In genomic region chr4:40844811-40845751, GRCm38 (mm10) we compare ENCODE assay signal across 8 mouse cellular contexts. TPM values are rescaled to one million over a fixed set of nuclear protein-coding genes. Genes with fewer than 3 reads are reported as not detected.
DNase-seq lines count a peak whose midpoint lies in the region; ATAC-seq and TF ChIP-seq lines count a peak whose summit lies in the region.

No protein-coding gene starts in this region.

- H3K36me3 ChIP-seq in intestine, embryonic 16.5 days (ENCODE audit: control insufficient read depth, insufficient read depth, low read length) = no peaks in the 10 kb centered on the region
- H3K36me3 ChIP-seq in stomach, postnatal 0 days (ENCODE audit: control insufficient read depth, insufficient read depth, low read length) = no peaks in the 10 kb centered on the region

- H3K9ac ChIP-seq in intestine, embryonic 16.5 days (ENCODE audit: low read depth, low read length) = no peak overlapping the region
- H3K9ac ChIP-seq in stomach, postnatal 0 days (ENCODE audit: low read length) = no peak overlapping the region

- DNase-seq in adrenal gland, adult (ENCODE audit: inconsistent age in 2 of 2, low spot score in 1 of 2) = peak; percentile 72 to 92
- DNase-seq in adrenal gland, postnatal 4 days (ENCODE audit: low spot score in 2 of 2) = no peak
- peak; percentile 72 for DNase-seq in T-cell, adult 2 months (ENCODE audit: low spot score)
- DNase-seq in gastrocnemius, adult 8-10 months (ENCODE audit: low spot score in 2 of 2) = peak; percentile 40 to 55
- peak; percentile 80 to 91 for DNase-seq in lung, adult 18-20 months
- DNase-seq in stomach, postnatal 0 days (ENCODE audit: low spot score) = peak; percentile 61
- no peak for DNase-seq in cerebellum, adult 18-20 months

- peak overlapping the region; percentile 91 for H3K27ac ChIP-seq in intestine, embryonic 16.5 days (ENCODE audit: low read length)
- H3K27ac ChIP-seq in stomach, postnatal 0 days (replicated peaks) = peak overlapping the region; percentile 89

- no peaks in the 10 kb centered on the region for H3K9me3 ChIP-seq in intestine, embryonic 16.5 days (ENCODE audit: control insufficient read depth, low read length)
- no peaks in the 10 kb centered on the region for H3K9me3 ChIP-seq in stomach, postnatal 0 days (ENCODE audit: control insufficient read depth, low read length)

- no peak overlapping the region for H3K4me2 ChIP-seq in intestine, embryonic 16.5 days (ENCODE audit: low read depth, low read length)
- no peak overlapping the region; the same call in 1 of the 2 replicates for H3K4me2 ChIP-seq in stomach, postnatal 0 days (replicated peaks; ENCODE audit: low read depth)

- ATAC-seq in intestine, embryonic 16.5 days = peak; percentile 33
- ATAC-seq in stomach, postnatal 0 days (ENCODE audit: low FRiP score, low TSS enrichment) = peak; percentile 49; the same call in 1 of the 2 replicates

- H3K4me1 ChIP-seq in intestine, embryonic 16.5 days (ENCODE audit: control insufficient read depth, insufficient read depth, low read length) = peaks cover 46% of the 10 kb centered on the region
- H3K4me1 ChIP-seq in stomach, postnatal 0 days (replicated peaks; ENCODE audit: control insufficient read depth, insufficient read depth) = peaks cover 22% of the 10 kb centered on the region

- 0 out of 2 replicates have a peak, but pooled peaks cover 3% of the 10 kb centered on the region for H3K27me3 ChIP-seq in intestine, embryonic 16.5 days (replicated peaks; ENCODE audit: control insufficient read depth, insufficient read depth, low read length)
- H3K27me3 ChIP-seq in stomach, postnatal 0 days (ENCODE audit: control insufficient read depth, insufficient read depth, low read length) = no peaks in the 10 kb centered on the region

- TF ChIP-seq CTCF in stomach, postnatal 0 days (IDR thresholded peaks at IDR 0.05; ENCODE audit: low read depth) = no peak

- no peak overlapping the region for H3K4me3 ChIP-seq in intestine, embryonic 16.5 days (ENCODE audit: low read length)
- H3K4me3 ChIP-seq in stomach, postnatal 0 days (ENCODE audit: low read depth, low read length) = no peak overlapping the region

- WGBS in intestine, embryonic 16.5 days = 43% methylated on average over 12 of the region's 12 CpGs
- WGBS in stomach, postnatal 0 days = 15% methylated on average over 12 of the region's 12 CpGs

- peak; percentile 68 for TF ChIP-seq EP300 in stomach, postnatal 0 days (optimal IDR thresholded peaks at IDR 0.05)

RNA-seq across cellular contexts. Expression of gene B4galt1, which starts 8.7 kb away (rescaled TPM):
- total RNA-seq in adrenal gland, postnatal 4 days (2021) = 10 to 100 TPM; 90.1 to 98.1 TPM
- 10 to 100 TPM; 22.3 to 27.7 (median 23.7) TPM for total RNA-seq in gastrocnemius, adult 8-10 months (2022)
- polyA plus RNA-seq in intestine, embryonic 16.5 days (2015; fragmentation: Nextera tagmentation; extraction: Ambion mirVana) = 26.6 and 27.3 TPM in 2 replicates
- polyA plus RNA-seq in stomach, postnatal 0 days (2015; fragmentation: Nextera tagmentation; extraction: Ambion mirVana) = 34.3 and 35.0 TPM in 2 replicates

Comparison
In these comparisons a context has a peak if more than half of its experiments do, and no peak if none do; other contexts are left out.
1. DNase-seq: peak in adrenal gland, adult (2 of 2), T-cell, adult 2 months (single experiment), gastrocnemius, adult 8-10 months (2 of 2), lung, adult 18-20 months (2 of 2) and stomach, postnatal 0 days (single experiment); none in adrenal gland, postnatal 4 days (0 of 2) and cerebellum, adult 18-20 months (0 of 2).